Mouse (Mus musculus) small intestine, adult 2 months (tissue): Measurements from ENCODE around the gene Glt1d1.

Source experiments
- CTCF ChIP-seq: fragments of 200-500 bp; IDR thresholded peaks from 2 replicates; pipeline ENCODE4 v1.5.1; 2012; ENCODE audit warnings: low read depth, mild to moderate bottlenecking, control low read depth, inconsistent platforms, low read length, moderate library complexity, mixed read lengths; ENCODE audit not compliant: insufficient replicate concordance, insufficient read length; ENCODE audit errors: extremely low read depth
- POLR2A ChIP-seq: fragments of 200-500 bp; IDR thresholded peaks from 2 replicates; pipeline ENCODE4 v1.6.1; 2012; ENCODE audit warnings: low read depth, mild to moderate bottlenecking, control low read depth, inconsistent platforms, low read length, moderate library complexity

DNA sequence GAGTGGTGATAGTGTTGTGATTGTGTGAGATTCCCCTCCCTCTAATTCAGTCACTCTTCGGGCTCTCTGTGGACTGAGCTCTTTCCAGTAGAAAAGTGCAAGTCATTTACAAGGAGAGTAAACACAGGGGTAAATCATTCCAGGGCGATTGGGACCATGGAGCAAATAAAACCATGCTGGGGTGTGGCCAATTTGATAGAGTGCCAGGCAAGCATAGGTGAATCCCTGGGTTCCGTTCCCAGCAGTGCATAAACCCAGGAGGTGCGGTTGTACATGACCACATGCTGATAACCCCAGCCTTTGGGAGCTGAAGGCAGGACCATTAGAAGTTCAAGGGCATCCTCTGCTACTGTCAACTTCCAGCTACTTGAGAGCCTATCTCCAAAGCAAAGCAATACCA is 1.1 kb downstream of the Glt1d1 start:
- TF ChIP-seq CTCF (no peak), POLR2A (no peak)
